Mouse (Mus musculus) small intestine, adult 2 months (tissue): Measurements from ENCODE around the gene Apbb2.

Experiments
- CTCF ChIP-seq: fragments of 200-500 bp; IDR thresholded peaks from 2 replicates; pipeline ENCODE4 v1.5.1; 2012; ENCODE audit warnings: low read depth, mild to moderate bottlenecking, control low read depth, inconsistent platforms, low read length, moderate library complexity, mixed read lengths; ENCODE audit not compliant: insufficient replicate concordance, insufficient read length; ENCODE audit errors: extremely low read depth
- POLR2A ChIP-seq: fragments of 200-500 bp; IDR thresholded peaks from 2 replicates; pipeline ENCODE4 v1.6.1; 2012; ENCODE audit warnings: low read depth, mild to moderate bottlenecking, control low read depth, inconsistent platforms, low read length, moderate library complexity

DNA sequence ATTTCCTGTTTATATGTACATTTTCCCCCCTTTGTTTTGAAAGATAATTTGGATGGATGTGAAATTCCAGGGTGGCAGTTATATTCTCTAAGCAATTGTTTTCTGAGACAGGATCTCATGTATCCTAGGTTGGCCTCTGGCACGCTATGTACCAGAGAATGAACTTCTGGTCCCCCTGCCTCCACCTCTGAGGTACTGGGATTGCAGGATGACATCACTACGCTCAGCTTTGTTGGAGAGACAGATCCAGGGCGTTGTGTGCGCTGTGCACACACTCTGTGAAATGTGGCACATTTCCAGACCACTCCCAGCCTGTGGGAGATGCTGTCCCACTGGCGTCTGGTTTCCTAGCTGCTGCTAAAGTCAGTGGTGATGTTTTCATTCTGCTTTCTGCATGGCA, 35.6 kb upstream of the Apbb2 start:
- TF ChIP-seq CTCF: no peak
- TF ChIP-seq POLR2A: no peak
